Mouse (Mus musculus) kidney, adult 2 months (tissue): ENCODE results near the gene Kcnk10.

Experiments used
- CTCF ChIP-seq: fragments of 200-500 bp; conservative IDR thresholded peaks from 2 replicates; pipeline ENCODE4 v1.5.1; 2011; ENCODE audit warnings: low read depth, mild to moderate bottlenecking, control low read depth, low read length, moderate library complexity, mixed read lengths; ENCODE audit not compliant: insufficient read depth, insufficient read length
- POLR2A ChIP-seq: fragments of 200-500 bp; IDR thresholded peaks from one replicate; pipeline ENCODE4 v1.6.1; 2011; ENCODE audit warnings: low read depth, low read length, control low read depth

GRCm38 (mm10) chr12:98548141-98548540 lies 30.0 kb downstream of the Kcnk10 start:
- TF ChIP-seq POLR2A (no peak), CTCF (no peak)
